Mouse (Mus musculus): ENCODE measurements around the gene Igflr1. TPM values are rescaled to one million over a fixed set of nuclear protein-coding genes. Genes with fewer than 3 reads are reported as not detected.
A peak's percentile ranks its signal among the peaks of the same experiment; 100 is the strongest.

The Igflr1 gene
- total RNA-seq, 2 experiments from 2014 or later, result 1.9 to 2.5 TPM

DNA sequence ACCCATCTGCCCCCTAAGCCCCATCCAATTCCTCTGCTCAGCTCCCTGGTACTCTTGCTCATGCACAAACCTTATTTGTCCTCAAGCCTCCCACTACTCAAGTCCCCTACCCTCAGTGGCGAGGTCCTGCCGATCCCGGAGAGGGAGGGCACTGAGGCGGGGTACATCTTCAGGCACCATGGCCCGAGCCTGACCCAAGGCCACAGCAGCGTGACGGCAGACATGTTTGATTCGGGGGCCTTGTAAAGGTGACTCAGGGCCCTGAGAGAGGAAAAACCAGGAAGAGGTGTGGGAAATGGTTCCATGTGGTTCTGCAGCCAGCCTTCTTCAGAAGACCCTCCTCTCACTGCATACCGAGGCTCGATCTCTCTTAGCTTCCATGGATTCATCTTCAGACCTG lies 19.1 kb downstream of the Igflr1 start:
- intact Hi-C loops (cut with DNase I), result no loop called here
- DNase-seq, result no peak

DNA sequence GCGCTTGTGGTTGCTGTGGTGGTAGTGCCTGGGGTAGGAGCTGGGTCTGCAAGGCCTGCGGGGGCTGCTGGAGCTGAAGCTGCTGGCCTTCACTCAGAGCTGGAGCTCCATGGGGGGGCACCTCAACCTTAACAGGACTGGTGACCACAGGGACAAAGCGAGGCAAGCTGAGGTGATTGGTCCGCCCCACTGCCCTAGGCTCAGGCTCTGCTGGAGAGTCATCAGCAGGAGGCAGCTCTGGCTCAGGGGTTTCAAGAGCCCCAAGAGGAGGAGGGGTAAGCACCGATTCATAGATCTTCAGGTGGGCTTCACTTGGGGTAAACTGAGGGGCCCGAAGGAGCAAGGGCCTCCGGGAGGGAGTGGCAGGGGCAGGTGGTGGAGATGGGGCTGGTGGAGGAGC lies 19.9 kb downstream of the Igflr1 start:
- DNase-seq, result no peak
- intact Hi-C loops (cut with DNase I), result no loop called here

DNA sequence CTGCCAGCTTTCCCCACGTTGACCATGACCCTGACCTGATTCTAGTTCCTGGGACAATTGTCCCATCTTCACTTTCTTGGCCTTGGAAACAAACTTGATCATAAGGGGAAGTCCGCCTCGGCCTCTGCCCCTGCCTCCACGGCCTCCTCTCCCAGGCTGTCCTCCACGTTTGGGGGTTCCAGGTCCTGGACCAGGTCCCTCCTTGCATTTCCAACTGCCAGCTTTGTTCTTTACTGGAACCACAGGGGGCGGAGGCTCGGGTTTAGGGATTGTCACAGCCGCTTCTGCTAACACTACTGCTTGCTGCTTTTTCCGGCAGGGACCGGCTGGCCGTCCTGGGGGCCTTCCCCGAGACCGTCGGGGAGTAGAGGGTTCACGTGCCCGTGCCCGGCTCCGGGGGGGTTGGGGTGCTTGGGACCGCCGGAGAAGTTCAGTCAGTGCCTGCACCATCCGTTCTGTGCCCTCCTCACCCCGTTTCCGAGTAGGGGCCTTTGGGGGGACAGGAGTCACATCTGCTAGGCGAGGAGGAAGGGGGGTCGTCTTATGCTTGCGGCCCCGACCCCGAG lies 21.3 kb downstream of the Igflr1 start:
- no peak for DNase-seq
- intact Hi-C loops (cut with DNase I), result no loop called here

DNA sequence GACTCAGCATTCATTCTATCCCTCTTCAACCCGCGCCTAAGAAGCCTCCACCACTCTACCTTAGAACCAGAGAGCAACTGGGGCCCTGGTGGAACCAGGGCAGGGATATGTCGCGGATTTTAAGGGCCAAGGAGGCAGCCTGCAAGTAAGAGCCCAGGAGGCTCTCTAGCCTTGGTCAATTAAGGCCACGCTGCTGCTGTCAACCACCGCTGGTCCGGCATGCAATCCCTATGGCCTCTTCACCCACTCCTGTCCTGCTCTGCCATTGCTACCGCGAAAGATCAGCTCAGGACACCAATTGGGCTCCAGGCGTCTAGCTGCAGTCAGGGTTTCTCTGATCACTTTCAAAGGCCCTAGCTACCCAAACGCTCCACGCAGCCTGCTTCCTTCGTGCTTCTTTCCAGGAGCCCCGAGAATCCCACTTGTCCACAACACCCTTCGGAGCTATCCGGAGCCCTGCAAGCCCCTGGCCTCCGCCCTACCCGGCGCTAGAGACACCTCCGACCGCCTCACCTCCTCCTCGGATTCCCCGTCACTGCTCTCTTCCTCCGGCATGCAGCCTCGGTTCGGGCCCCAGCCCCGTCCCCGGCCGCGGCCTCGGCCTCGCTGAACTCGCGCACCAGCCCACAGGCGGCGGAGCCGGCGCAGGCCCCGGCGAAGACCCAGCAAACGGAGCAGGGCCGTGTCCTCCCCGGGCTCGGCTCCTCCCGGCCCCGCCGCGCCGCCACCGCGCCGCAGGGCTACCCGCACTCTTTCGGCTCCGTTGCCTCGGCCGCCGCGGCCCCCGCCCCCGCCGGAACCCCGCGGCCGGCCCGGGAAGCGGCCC lies 22.8 kb downstream of the Igflr1 start:
- intact Hi-C loops (cut with DNase I), result loop anchor here (1.0 to 2.0 kb wide), 2 partner anchors 24 to 271 kb away; no protein-coding TSS in a partner anchor

DNA sequence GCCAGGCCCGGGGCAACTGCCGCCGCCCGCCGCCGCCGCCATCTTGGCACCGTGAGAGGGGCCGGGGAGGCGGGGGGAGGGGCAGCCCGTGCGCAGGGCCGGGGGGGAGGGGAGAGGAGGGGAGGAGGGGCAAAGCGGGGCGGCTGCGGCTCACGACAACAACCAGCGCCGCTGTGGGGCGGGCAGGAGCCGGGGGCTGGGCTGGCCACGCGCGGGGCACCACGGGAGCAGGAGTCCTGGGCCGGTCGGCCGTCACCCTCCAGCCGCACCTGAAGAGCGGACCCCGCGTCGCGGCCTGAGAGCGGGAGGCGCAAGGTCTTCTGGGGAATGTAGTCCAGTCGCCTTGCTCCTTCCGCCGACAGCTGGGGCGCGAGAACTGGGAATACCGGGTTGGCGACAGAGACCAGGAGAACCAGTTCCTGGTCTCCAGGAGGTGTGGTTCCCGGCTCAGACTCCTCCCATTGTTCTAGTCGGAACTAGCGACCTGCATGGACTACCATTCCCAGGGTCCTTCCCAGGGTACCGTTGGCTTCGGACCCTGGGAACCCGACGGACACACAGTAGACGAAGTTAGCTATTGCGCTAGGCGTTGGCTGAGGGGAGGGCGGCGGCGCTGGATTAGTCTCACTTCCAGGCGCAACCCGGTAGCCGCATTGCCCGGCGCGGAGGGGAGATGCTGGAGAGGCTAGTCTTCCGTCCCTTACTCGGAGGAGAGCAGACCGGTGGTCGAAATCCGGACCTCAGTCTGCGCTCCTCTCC lies 23.6 kb downstream of the Igflr1 start, which contains the start of gene Kmt2b:
Kmt2b (minus strand) TSS at position 51 of the 759 bp plus-strand sequence.
- intact Hi-C loops (cut with DNase I), result loop anchor here (1.0 to 2.0 kb wide), 3 partner anchors 19 to 270 kb away; no protein-coding TSS in a partner anchor
- peak; percentile 95 to 97 for DNase-seq

More for the DNA sequence above, 22.8 kb downstream of the Igflr1 start:
- DNase-seq, result peak in 1 of 2 experiments; percentile 47

DNA sequence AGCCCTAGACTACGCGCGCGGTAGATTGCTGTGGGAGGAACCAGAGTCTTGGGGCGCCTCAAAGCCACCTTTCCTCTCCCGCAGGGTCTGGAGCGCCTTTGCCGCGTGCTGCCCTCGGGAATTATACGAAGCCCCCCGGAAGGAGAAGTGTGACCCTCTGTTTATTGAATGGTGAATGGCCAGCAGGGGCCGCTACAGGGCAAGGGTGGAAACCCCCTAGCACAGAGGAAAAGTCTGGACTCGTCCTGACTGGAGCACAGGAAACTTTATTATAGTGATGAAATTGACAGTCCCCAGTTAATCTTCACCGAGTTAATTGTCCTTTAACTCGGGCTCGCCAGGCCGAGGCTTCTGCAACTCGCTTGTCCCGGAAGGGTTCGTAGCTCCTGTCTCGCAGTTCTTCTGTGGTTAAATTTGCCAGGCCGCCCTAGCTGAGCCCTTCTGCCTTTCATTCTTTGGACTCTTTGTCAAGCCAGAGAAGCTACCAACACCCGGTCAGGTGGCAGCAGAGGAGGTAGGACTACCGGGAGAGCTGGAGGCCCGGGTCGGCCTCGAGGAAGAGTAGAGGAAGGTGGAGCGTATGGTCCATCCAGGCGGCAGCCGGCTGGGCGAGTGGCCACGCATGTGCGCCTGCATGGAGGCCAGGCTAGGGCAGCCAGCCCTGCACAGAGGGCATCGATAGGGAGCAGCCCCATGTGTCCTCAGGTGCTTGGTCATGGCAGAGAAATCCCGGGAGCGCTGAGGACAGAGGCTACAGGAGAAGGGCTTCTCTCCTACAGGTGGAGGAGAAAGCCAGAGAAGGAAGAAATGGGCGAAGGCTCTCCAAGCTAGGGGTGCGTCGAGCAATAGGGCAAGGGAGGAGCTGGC lies 24.4 kb downstream of the Igflr1 start:
- intact Hi-C loops (cut with DNase I), result loop anchor here (1.0 to 2.0 kb wide), 3 partner anchors 19 to 269 kb away; no protein-coding TSS in a partner anchor
- DNase-seq, result peak; percentile 88 to 90

DNA sequence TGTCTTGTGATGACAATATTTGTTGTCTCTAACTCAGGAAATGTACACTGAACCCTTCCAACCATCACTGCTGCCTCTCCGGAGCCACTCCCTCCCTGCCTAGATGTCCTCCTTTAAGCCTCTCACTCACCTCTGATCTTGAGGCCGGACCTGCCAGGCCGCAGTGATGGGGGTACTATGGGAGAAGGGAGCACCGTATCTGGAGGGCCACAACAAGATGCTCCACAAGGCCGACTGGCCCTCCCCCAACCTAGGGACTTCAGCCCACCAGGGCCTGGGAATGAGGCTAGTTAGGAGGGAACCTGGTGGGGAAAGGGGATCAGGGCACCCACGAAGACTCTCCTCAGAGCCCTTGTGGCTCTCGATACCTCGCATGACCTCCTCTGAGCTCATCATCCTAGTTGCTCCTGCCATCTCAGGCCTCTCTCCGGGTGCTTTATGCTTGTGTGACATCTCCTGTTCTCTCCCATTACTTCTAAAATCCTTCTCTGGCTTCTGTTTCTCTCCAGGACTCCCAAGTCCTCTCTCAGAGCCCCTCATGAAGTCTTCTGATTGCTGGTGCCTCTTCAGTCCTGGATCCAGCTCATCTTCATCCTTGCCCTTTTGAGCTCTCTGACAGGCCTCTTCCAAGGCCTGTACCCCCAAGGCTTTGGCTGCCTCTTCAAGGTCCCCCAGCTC lies 25.8 kb downstream of the Igflr1 start:
- DNase-seq, result no peak
- intact Hi-C loops (cut with DNase I), result loop anchor here (1.0 kb wide), 1 partner anchor 22 kb away; no protein-coding TSS in a partner anchor

DNA sequence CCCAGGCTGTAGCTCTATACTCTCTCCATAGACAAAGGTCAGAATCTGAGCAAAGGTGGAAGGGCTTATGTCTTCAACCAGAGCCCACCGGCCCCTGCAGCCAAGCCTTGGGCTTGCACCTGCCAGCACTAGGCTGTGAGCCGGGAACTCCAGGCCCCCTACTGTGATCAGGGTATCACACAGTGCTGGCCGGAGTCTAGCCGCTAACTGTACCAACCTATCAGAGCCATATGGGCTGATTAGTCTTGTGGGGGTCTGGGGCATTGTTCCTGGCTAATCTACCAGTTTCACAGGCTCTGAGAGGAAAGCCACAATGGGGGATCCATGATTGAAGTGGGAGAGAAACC lies 26.4 kb downstream of the Igflr1 start:
- intact Hi-C loops (cut with DNase I), result no loop called here
- DNase-seq, result no peak

DNA sequence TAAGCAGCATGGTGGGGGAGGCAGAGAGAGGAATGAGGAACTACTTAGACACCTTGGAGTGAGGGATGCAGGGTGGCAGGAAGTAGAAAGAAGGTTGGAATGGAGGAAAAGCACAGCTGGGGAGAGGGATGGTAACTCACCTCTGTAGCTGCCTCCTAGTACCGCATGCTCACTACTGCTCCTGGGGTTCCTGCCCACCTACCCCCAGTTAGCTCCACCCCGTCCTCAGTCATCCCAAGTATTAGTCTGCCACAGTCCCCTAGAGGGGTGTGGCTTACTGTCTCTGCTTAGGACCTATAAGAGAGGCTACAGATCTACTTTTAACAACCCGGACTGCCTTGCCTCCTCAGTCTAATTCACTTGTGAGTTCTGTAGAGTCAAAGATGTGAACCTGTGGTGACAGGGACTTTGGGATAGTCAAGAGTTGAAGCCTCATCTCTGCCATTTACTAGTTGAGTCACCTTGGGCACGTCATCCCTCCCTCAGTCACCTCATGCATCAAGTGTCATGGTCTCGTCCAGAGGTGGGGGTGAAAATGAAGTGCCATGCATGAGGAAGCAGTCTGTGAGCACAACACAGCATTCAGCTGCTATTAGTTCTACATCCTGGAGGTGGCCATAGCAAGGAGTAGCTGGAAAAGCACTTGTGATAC lies 27.7 kb downstream of the Igflr1 start:
- intact Hi-C loops (cut with DNase I), result no loop called here
- no peak for DNase-seq

DNA sequence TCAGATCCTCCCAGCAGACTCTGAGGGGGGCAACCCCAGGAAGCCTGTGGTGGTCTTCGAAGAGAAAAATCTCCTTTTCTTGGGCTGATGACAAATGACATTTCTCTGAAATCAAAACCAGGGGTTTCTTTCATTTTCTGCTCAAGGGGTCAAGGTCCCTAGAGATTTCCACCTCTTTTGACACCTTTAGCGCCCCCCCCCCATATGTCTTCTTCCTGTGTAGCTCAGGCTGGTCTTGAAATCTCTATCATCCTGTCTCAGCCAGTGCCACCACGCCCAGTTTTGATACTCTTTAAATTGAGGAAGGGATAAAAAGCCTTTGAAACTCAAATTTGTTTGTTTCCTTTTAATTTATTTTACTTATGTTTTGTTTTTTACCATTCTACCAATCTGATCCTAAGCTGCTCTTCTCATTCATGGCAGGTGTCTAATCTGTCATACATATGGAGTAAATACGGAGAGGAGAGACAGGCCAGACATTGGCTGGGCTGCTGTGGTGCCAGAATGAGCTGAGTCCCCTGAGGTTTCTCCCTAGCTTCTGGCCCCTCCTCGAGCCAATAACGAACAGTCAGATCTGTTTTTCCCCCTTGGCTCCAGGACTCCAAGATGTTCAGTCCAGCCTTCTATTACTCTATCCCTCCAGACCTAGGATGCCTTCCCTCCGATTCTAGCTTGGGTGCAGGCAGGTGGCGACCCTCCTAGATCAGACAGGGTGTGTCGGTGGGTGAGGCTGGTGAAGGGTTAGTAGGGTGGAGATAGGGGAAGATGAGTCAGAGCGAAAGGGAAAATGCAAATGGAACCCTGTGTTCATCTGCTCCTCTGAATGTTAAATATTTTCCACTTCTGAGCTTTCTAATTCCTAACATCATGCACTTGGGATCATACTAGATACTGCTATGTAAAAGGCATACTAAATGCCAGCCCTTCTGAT lies 28.6 kb downstream of the Igflr1 start:
- intact Hi-C loops (cut with DNase I), result no loop called here
- DNase-seq, result no peak

DNA sequence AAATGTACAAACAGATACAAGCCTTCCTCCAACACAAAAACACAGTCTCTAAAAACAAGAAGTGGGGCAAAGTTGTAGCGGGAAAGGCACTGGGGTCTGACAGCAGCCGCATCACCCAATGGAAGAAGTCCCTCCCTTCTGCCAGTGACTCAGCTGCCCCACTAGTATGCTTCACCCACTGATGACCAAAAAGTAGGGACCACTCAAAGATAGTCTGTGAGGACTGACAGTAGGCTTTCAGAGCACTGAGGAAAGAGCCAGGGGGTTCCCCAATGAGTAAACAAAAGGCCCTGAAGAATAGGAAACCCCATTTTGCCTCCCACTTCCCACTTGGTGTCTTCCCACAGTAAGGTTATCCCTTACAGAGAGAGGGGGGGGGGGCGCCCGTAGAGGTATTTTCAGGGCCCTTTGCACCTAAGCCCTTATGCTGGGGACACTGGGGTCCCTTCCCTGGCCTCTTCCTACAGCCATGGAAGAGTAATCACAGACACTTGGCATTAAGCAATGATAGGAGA lies 29.3 kb downstream of the Igflr1 start:
- DNase-seq, result no peak
- intact Hi-C loops (cut with DNase I), result no loop called here

DNA sequence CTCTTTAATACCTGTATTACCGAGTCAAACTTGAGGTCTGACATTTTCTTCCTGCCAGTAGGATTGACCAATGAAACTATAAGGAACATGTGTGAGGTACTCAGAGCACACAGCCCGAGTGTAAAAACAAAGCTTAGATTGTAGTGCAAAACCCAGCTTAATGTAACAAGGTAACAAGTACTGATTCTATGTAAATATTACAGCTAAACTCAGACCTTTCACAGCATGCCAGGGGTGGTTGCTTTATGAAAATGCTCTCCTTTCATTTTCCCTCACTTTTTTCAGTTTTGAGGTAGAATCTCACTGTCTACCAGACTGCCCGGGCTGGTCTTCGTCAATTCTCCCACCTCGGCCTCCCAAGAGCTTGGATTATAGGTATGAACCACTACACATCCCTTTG lies 30.9 kb downstream of the Igflr1 start:
- intact Hi-C loops (cut with DNase I), result no loop called here
- DNase-seq, result no peak

DNA sequence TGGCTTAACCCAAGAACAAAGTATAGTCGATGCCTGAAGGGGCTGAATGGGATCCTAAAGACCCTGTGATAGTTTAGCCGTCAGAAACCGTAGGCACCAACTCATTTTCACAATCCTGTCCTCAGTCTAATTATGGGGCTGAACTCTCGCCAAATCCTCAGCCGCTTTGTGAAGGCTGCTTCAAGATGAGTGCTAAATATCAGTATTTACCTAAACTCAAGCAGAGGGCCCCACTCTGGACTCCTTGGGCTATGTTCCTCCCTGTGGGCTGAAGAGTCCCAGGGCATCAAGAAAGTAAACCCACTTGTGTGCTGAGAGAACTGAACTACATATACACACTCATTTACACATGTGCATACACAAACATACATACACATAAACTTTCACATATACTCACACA lies 31.6 kb downstream of the Igflr1 start:
- DNase-seq, result no peak
- intact Hi-C loops (cut with DNase I), result no loop called here

DNA sequence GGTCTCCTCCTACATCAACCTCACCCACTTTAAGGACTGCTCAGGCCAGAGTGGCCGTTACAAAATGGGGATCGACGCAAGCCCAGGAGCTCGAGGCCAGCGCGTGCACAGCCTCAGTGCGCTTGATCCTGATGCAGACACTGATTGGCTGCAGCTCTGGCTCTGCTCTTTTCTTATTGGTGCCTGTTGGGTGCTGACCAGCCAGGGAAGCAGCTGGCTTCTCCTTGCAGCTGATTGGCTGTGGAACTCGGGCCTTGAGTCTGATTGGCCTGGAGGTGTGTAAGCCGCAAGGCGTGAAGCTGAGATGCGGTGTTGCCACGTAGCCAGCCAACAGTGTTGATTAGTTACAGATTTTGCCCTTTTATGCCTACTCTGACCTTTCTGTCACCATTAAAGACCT lies 33.6 kb downstream of the Igflr1 start, which contains the start of gene Zbtb32:
Zbtb32 (minus strand) TSS at position 124 of the 400 bp plus-strand sequence.
- no peak for DNase-seq
- intact Hi-C loops (cut with DNase I), result no loop called here

DNA sequence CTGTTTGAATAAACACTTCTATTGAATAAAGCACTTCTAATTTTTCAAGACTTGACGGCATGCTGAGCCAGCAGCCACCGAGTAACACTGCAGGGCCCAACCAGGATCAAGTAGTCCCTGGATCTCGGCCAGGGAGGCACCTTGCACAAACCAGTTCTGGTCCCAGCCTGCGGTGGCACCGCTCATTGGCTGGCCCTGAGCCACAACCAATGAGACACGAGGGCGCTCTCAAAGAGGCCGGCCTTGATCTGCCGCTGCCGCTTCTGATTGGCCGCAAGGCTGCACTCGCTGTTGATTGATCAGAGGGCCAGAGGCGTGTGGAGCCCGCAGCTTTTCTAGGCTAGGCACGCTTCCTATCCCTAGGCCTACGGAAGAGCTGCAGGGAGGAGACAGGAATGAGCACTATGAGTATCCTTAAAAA lies 34.7 kb downstream of the Igflr1 start:
- intact Hi-C loops (cut with DNase I), result loop anchor here (10.0 kb wide), 1 partner anchor 225 kb away; no protein-coding TSS in a partner anchor
- DNase-seq, result peak; percentile 80 to 89

DNA sequence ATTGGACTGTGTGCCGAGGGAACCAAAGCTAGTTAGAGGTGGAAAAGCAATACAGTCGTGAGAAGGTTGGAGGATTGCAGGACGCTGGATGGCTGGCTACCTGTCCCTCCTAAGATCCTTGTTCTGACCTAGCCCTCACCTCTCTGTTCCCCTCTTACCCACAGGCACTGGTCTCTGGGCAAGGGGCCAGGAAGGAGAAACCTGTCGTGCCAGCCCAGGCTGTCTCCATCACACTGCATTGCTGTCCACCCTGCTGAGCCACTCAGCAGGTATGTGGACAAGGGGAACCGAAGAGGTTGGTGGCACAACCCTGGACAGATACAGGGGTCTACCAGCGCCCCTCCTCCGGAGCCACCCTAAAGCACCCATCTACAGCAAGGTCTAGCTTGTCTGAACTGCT lies 35.4 kb downstream of the Igflr1 start:
- no peak for DNase-seq
- intact Hi-C loops (cut with DNase I), result loop anchor here (10.0 kb wide), 1 partner anchor 226 kb away; no protein-coding TSS in a partner anchor

DNA sequence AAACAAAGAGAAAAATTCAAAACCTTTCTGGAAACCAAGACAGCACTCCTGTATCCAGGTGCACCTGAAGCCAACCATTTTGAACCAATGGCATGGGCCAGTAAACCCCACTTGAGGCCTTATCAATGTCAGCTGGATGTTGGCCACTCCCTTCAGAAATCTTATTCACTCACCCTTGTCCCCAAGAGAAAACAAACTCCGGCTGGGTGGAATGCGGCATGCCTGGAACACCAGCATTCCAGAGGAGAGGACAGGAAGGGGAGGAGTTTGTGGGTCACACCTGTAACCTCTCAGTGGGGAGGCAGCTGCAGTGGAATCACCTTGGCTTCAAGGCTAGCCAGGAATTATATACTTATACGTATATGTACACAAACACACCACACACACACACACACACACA lies 37.4 kb downstream of the Igflr1 start:
- intact Hi-C loops (cut with DNase I), result loop anchor here (10.0 kb wide), 1 partner anchor 228 kb away; no protein-coding TSS in a partner anchor
- DNase-seq, result no peak

Measured in heart, postnatal 14 days (tissue).